Mouse (Mus musculus) cortical plate, adult 2 months (tissue): Measurements from ENCODE around the gene Oxct1. TPM values are rescaled to one million over a fixed set of nuclear protein-coding genes. Genes with fewer than 3 reads are reported as not detected.

Source experiments
- H3K27ac ChIP-seq: fragments of 200-500 bp; 2 replicates; pipeline ENCODE4 v1.5.1; 2012; ENCODE audit warnings: low read length, control low read depth, inconsistent platforms; ENCODE audit not compliant: insufficient read depth
- H3K4me1 ChIP-seq: fragments of 200-500 bp; 2 replicates; pipeline ENCODE4 v1.6.1; 2011; ENCODE audit warnings: low read length; ENCODE audit not compliant: control insufficient read depth, insufficient read depth
- H3K4me3 ChIP-seq: fragments of 200-500 bp; 2 replicates; pipeline ENCODE4 v1.5.1; 2011; ENCODE audit warnings: mild to moderate bottlenecking, low read length, control low read depth; ENCODE audit not compliant: insufficient read depth
- CTCF ChIP-seq: fragments of 200-500 bp; IDR thresholded peaks from 2 replicates; pipeline ENCODE4 v1.5.1; 2011; ENCODE audit warnings: mild to moderate bottlenecking, control low read depth, low read length; ENCODE audit not compliant: insufficient read depth; ENCODE audit errors: extremely low read depth
- POLR2A ChIP-seq: fragments of 200-500 bp; IDR thresholded peaks from 2 replicates; pipeline ENCODE4 v1.6.1; 2011; ENCODE audit warnings: mild to moderate bottlenecking, low read length, control low read depth; ENCODE audit not compliant: insufficient read depth; ENCODE audit errors: extremely low read depth
- polyA plus RNA-seq: library from polyadenylated mRNA; depleted of rRNA; stranded (reverse); fragments of >200 nt; gene quantifications from 2 replicates; pipeline ENCODE4 v1.2.3, GENCODE M21; 2012

The Oxct1 gene
- polyA plus RNA-seq, 1 experiment = 181 TPM

DNA sequence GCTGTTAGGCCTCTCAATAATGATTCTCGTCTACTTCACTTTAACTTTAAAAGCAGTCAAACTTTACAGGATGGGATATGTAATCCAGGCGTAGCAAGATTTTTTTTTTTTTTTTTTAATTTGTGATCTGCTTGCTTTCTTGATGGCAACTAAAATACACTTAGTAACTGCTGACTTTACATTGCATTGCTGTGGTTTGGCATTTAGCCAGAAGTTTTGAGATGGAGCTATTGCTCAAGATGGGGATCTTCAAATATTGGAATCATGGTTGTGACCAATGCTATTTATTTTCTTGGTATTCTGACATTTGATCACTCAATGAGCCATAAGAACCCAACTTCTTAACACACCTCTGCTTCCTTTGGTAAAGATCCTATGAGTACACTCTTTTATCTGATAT is 66.4 kb downstream of the Oxct1 start:
- Histone ChIP-seq H3K27ac (no peak overlapping the region), H3K4me1 (no peaks in the 10 kb centered on the region; the same call in none of the 2 replicates), H3K4me3 (no peak overlapping the region)
- no peak for TF ChIP-seq POLR2A
- TF ChIP-seq CTCF = no peak

DNA sequence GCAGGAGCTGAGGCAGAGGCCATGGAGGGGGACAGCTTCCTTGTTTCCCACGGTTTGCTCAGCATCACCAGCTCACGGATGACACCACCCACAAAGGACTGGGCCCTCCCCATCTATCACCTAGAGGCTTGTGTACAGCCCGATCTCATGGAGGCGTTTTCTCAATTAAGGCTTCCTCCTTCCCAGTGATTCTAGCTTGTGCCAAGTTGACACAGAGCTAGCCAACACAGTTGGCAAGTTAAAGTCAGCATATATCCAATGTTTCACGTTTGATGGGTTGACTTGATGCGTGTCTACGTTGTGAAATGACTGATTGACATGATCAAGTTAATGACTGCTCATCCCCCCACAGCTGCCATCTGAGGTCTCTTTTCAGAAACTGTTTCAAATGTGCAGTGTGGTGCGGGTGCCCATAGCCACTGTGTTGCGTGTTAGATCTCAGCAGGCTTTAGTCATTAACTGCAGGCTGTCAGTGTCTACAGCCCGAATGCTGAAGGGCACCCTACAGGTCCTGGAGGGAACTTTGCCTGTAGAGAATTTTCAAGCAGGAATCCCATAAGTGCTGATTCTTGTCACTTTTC is 74.2 kb downstream of the Oxct1 start:
- TF ChIP-seq POLR2A (no peak), CTCF (no peak)

DNA sequence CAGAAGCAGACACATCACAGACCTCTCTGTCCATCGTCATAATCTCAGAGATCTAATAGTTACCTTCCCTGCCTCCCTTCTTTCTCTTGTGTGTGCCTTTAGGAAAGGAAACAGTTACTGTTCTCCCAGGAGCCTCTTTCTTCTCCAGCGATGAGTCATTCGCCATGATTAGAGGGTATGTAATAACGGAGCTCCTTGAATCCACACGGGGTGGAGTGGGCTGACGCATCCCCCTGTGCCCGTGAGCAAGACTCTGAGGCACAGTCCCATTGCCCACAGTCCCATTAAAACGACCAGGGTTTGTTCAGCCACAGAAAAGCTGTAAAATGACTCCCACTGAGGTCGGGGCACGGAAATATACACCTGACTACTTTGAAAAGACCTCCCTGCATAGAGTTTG is 74.8 kb downstream of the Oxct1 start:
- no peak overlapping the region for H3K27ac ChIP-seq
- H3K4me1 ChIP-seq = peaks cover 3% of the 10 kb centered on the region; the same call in 1 of the 2 replicates
- no peak for TF ChIP-seq POLR2A
- TF ChIP-seq CTCF = no peak
- H3K4me3 ChIP-seq = no peak overlapping the region

More for the DNA sequence above, 74.2 kb downstream of the Oxct1 start:
- H3K4me1 ChIP-seq = peaks cover 3% of the 10 kb centered on the region; the same call in 1 of the 2 replicates
- H3K27ac ChIP-seq = no peak overlapping the region
- no peak overlapping the region for H3K4me3 ChIP-seq

DNA sequence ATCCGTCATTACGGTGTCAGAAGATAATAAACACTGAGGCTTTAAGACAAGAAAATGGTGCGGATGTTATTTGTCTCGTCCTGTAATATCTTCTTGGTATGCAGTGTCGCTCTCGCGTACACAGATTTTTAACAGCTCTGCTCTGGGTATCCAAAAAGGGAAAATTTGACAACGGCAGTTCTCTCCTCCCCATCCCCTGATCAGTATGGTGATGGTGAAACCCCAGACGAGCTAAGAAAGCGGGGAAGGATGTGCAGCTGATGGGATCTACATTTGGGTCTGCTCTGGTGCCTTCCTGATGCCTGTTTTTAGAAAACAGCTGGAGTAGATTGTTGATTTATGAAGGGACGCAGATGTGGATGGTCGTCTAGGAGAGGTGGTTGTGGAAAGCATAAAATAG is 78.1 kb downstream of the Oxct1 start:
- Histone ChIP-seq H3K27ac (no peak overlapping the region), H3K4me1 (peaks cover 3% of the 10 kb centered on the region; the same call in 1 of the 2 replicates), H3K4me3 (no peak overlapping the region)
- TF ChIP-seq POLR2A = no peak
- no peak for TF ChIP-seq CTCF

DNA sequence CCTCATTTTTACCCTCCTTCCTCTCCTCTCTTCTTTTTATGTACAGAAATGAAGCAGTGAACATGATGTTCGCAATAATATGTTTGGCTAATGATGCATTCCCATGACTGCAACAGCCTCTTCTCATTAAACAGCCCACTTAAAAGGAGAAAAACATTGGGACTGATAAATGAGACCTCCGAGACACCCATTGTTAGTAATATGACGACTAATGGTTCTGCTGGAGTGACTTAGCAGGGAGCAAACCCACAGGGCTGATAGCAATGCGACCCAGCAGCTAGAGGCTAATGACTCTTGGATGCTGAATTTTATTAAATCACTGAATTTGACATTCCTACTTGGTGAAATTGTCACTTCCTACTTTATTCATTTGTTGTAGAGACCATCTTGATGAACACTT is 79.3 kb downstream of the Oxct1 start:
- Histone ChIP-seq H3K27ac (no peak overlapping the region), H3K4me1 (peaks cover 3% of the 10 kb centered on the region; the same call in 1 of the 2 replicates), H3K4me3 (no peak overlapping the region)
- no peak for TF ChIP-seq CTCF
- TF ChIP-seq POLR2A = no peak

DNA sequence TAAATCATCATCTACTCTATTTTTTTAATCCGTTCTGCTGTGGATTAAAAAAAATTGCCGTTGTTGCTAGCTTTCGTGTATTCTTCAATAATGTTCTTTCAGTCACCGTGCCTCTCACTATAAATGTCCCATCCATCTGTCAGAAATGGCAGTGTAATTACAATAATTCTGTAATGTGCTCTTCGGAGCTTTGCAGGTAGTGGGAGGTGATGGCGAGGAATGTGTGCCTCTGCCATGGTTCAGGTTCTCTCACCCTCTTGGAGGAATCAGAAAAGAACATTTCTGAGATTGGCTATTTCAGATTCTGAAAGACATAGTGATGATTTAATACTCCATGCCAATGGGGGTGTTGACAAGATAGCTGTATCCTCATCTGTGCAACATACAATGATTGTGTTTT is 93.8 kb downstream of the Oxct1 start:
- Histone ChIP-seq H3K27ac (no peak overlapping the region), H3K4me1 (no peaks in the 10 kb centered on the region), H3K4me3 (no peak overlapping the region)
- TF ChIP-seq CTCF = no peak
- TF ChIP-seq POLR2A = no peak

DNA sequence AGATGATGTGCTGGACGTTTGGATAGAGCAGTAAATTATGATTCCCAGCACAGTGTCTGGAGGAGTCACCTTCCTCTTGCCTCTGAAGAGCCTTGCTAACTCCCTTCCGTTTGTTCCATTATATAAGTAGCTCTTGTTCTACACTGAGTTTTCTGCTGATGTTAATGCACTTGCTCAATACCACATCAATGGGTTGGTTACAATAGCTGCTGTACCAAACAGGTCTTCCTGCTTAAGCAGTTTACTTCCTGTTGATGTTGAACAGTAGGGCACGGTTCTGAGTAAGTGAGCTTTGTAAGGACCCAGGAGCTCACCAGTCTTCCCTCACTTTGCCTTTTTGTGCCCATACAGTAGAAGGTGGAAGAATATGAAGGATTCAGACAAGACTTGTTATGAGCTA is 98.5 kb downstream of the Oxct1 start:
- no peak overlapping the region for H3K27ac ChIP-seq
- no peak for TF ChIP-seq CTCF
- TF ChIP-seq POLR2A = no peak
- H3K4me1 ChIP-seq = no peaks in the 10 kb centered on the region
- H3K4me3 ChIP-seq = no peak overlapping the region

DNA sequence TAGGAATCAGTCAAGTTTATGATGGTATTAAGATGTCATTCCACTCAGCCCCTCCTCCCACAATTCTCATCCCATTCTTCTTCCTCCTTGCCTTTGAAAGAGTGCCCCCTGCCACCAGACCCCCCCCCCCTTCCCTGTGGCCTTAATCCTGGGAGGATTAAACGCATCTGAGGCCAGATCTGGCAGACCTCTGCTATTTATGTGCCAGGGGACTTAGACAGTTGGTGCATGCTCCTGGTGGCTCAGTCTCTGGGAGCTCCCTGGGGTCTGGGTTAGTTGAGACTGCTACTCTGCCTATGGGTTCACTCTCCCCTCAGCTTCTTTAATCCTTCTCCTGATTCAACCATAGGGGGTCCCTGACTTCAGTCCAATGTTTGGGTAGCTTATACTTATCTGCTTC is 112.3 kb downstream of the Oxct1 start:
- no peak for TF ChIP-seq POLR2A
- no peak for TF ChIP-seq CTCF
- H3K4me1 ChIP-seq = peaks cover 3% of the 10 kb centered on the region; the same call in 1 of the 2 replicates
- no peak overlapping the region for H3K27ac ChIP-seq

DNA sequence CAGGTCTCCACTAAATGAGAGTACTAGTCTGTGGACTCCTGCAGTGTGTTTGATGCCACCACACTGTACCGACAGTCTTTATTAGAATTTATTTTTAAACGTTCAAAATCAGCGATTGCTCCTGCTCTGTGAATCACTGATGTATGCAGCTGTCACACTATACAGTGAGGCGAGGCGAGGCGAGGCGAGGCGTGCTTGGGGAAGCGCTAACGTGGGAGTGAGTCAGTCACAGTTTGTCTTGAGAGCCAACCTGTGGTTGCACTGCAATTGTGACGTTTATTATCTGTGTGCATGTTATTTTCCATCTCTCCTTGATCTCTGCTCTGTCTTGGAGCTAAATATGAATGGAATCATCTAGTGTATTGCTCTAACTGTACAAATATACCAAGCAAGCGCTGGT is 113.3 kb downstream of the Oxct1 start:
- Histone ChIP-seq H3K27ac (0 out of 2 replicates have a peak overlapping the region, but pooled peaks have one; percentile 21), H3K4me3 (no peak overlapping the region), H3K4me1 (peaks cover 3% of the 10 kb centered on the region; the same call in 1 of the 2 replicates)
- TF ChIP-seq POLR2A = no peak
- no peak for TF ChIP-seq CTCF

More for the DNA sequence above, 112.3 kb downstream of the Oxct1 start:
- H3K4me3 ChIP-seq = no peak overlapping the region

DNA sequence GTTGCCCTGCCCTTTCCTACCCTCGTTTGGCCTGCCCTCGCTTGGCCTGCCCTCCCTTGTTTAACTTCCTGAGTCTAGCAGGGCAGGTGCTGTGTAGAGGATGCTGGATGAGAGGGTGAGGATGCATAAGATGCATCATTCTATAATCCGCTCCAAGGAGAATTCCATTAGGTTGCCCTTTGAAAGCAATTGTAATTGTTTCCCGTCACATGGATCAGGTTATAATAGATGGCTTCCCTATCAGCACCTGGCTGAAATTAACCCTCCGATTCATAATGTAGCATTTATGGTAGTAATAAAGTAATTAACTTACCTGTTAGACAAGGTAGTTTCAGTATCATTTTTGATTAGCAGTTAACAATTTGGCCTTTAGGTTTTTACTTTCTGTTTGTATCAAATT is 119.2 kb downstream of the Oxct1 start:
- no peaks in the 10 kb centered on the region for H3K4me1 ChIP-seq
- no peak overlapping the region for H3K4me3 ChIP-seq
- H3K27ac ChIP-seq = no peak overlapping the region
- TF ChIP-seq POLR2A (no peak), CTCF (no peak)
